Mouse (Mus musculus): ENCODE results near the gene Rad9a. TPM values are rescaled to one million over a fixed set of nuclear protein-coding genes. Genes with fewer than 3 reads are reported as not detected.

The Rad9a gene
- polyA plus RNA-seq, 1 experiment from 2014 or later = 45.8 TPM

DNA sequence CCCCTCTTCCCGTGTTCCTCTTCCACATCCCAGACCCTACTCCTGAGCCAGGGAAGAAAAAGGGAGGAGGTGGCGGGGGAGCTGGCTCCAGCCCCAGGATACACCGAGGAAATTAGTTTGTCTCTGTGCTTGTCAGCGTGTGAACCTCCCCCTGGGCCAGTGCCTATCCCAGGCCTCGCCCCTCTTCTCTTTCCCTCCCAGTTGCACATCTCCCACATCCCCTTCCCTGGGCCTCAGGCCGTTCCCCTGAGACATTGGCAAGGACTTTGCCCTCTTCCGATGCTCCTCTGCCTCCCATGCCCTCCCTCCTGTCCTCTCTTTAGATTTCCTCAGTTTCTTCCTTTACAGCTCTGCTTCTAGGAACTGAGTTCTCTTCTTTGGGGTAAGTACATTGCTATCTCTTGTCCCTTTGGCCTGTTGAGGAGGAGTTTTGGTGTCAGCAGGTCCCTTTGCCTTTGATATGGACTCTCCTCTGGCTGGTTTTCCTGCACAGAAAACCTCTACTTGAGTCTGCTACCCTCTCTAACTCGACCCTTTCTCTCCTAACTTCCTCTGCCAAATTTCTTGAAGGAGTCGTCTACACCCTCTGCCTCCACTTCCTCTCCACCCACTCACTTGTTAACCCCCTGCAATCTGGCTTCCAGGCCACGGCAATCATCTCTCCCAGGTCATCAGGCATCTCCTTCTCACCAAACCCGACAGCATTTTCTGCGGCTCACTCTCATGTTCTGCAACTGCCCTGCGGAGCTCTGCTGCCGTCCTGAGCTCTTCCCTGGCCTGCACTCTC is 19.7 kb upstream of the Rad9a start:
- no peak overlapping the region for H3K9ac ChIP-seq (ENCODE audit: low read length)
- H3K4me2 ChIP-seq (ENCODE audit: low read depth) = no peak overlapping the region
- WGBS = 42% methylated on average over 14 of the region's 14 CpGs
- DNase-seq (ENCODE audit: low spot score) (no peak), ATAC-seq (ENCODE audit: insufficient read depth, low FRiP score, low TSS enrichment) (no peak)
- H3K4me3 ChIP-seq (ENCODE audit: low read depth, low read length) = no peak overlapping the region
- H3K27ac ChIP-seq (ENCODE audit: low read depth, low read length) = no peak overlapping the region
- H3K9me3 ChIP-seq (ENCODE audit: control insufficient read depth, low read length) = no peaks in the 10 kb centered on the region
- peaks cover 10% of the 10 kb centered on the region for H3K27me3 ChIP-seq (ENCODE audit: control insufficient read depth, insufficient read depth, low read length)
- H3K36me3 ChIP-seq (ENCODE audit: control insufficient read depth, insufficient read depth, low read length) = no peaks in the 10 kb centered on the region
- H3K4me1 ChIP-seq (ENCODE audit: control insufficient read depth, insufficient read depth, low read length) = no peaks in the 10 kb centered on the region

DNA sequence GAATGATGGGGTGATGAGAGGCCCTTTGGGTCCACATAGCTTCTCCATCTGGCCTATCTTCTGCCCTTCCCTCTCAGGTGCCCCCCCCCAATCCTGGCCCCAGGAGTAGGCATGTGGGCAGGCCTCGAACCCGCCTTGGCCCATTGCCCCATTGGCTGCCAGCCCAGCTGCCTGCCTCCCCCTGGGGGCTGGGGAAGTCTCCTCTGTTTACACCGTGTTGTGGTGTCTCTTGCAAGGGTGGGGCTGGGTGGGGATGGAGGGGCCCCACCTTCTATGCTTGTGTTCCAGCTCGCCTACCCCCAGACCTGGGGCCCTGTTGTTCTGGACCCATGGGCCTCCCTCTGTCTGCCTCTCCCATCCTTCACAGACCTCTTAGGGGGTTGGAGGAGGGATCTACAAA is 19.0 kb upstream of the Rad9a start:
- Histone ChIP-seq H3K27me3 (ENCODE audit: control insufficient read depth, insufficient read depth, low read length) (peaks cover 16% of the 10 kb centered on the region), H3K36me3 (ENCODE audit: control insufficient read depth, insufficient read depth, low read length) (no peaks in the 10 kb centered on the region), H3K9me3 (ENCODE audit: control insufficient read depth, low read length) (no peaks in the 10 kb centered on the region), H3K27ac (ENCODE audit: low read depth, low read length) (no peak overlapping the region), H3K4me3 (ENCODE audit: low read depth, low read length) (no peak overlapping the region), H3K4me1 (ENCODE audit: control insufficient read depth, insufficient read depth, low read length) (0 out of 2 replicates have a peak, but pooled peaks cover 2% of the 10 kb centered on the region), H3K9ac (ENCODE audit: low read length) (no peak overlapping the region), H3K4me2 (ENCODE audit: low read depth) (no peak overlapping the region)
- DNase-seq (ENCODE audit: low spot score) (no peak), ATAC-seq (ENCODE audit: insufficient read depth, low FRiP score, low TSS enrichment) (no peak)
- WGBS = 64% methylated on average over 4 of the region's 4 CpGs

DNA sequence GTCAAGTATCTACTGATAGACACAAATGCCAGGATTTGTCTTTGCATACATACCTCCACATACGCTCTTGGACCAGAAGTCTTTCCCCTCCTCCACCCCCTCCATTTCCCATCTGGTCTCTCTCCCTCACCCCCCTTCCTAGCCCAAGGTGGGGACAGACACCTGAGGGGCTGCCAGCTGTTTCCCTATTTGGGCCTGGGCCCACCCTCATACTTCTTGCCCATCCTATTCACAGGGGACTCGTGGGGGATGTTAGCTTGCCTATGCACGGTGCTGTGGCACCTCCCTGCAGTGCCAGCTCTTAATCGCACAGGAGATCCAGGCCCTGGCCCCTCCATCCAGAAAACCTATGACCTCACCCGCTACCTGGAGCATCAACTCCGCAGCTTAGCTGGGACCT is 18.5 kb upstream of the Rad9a start:
- H3K4me2 ChIP-seq (ENCODE audit: low read depth) = no peak overlapping the region
- H3K36me3 ChIP-seq (ENCODE audit: control insufficient read depth, insufficient read depth, low read length) = no peaks in the 10 kb centered on the region
- peaks cover 3% of the 10 kb centered on the region; the same call in 1 of the 2 replicates for H3K4me1 ChIP-seq (ENCODE audit: control insufficient read depth, insufficient read depth, low read length)
- H3K27ac ChIP-seq (ENCODE audit: low read depth, low read length) = no peak overlapping the region
- DNase-seq (ENCODE audit: low spot score) (no peak), ATAC-seq (ENCODE audit: insufficient read depth, low FRiP score, low TSS enrichment) (no peak)
- H3K27me3 ChIP-seq (ENCODE audit: control insufficient read depth, insufficient read depth, low read length) = peaks cover 21% of the 10 kb centered on the region
- H3K9ac ChIP-seq (ENCODE audit: low read length) = no peak overlapping the region
- no peaks in the 10 kb centered on the region for H3K9me3 ChIP-seq (ENCODE audit: control insufficient read depth, low read length)
- H3K4me3 ChIP-seq (ENCODE audit: low read depth, low read length) = no peak overlapping the region
- WGBS = 87% methylated on average over 6 of the region's 6 CpGs

DNA sequence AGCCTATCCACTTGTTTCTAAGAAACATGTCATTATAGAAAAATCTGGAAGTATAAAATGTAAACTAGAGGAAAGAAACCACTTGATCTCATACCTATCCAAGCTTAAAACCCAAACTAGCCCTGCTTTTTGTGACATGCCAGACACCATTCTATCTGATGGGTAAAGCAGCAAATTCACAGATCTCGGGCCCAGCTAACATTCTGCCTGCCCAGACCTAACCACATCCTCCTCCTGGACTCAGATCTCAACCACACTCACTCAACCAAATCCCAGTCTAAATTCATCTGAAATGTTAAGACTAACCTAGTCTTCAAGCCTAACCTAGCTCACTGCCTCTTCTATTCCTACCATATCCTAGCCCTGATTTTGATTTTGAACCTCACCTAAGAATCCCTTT is 17.3 kb upstream of the Rad9a start:
- H3K9ac ChIP-seq (ENCODE audit: low read length) = no peak overlapping the region
- H3K36me3 ChIP-seq (ENCODE audit: control insufficient read depth, insufficient read depth, low read length) = no peaks in the 10 kb centered on the region
- ATAC-seq (ENCODE audit: insufficient read depth, low FRiP score, low TSS enrichment) (no peak), DNase-seq (ENCODE audit: low spot score) (no peak)
- H3K9me3 ChIP-seq (ENCODE audit: control insufficient read depth, low read length) = no peaks in the 10 kb centered on the region
- H3K27me3 ChIP-seq (ENCODE audit: control insufficient read depth, insufficient read depth, low read length) = peaks cover 32% of the 10 kb centered on the region
- no peak overlapping the region for H3K4me3 ChIP-seq (ENCODE audit: low read depth, low read length)
- H3K4me2 ChIP-seq (ENCODE audit: low read depth) = no peak overlapping the region
- H3K4me1 ChIP-seq (ENCODE audit: control insufficient read depth, insufficient read depth, low read length) = peaks cover 8% of the 10 kb centered on the region
- WGBS = 79% methylated on average over 1 of the region's 1 CpGs
- no peak overlapping the region for H3K27ac ChIP-seq (ENCODE audit: low read depth, low read length)

DNA sequence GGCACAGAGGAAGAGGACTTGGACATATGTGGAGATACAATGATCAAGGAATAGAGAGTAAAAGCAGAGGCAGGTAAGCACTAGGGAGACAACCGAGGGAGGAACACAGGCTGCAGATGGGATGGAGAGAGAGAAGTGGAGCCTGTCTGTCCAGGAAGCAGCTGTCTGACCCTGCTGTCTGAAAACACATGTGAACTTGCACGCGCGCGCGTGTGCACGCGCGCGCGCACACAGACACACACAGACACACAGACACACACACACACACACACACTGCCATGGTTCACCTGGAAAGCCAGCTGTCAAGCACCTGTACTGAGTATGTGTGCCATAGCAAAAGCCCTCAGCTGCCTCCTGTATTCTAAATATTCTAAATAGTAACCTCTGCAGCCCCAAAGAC is 16.8 kb upstream of the Rad9a start:
- peaks cover 8% of the 10 kb centered on the region for H3K4me1 ChIP-seq (ENCODE audit: control insufficient read depth, insufficient read depth, low read length)
- no peak overlapping the region for H3K4me3 ChIP-seq (ENCODE audit: low read depth, low read length)
- H3K27ac ChIP-seq (ENCODE audit: low read depth, low read length) = no peak overlapping the region
- no peaks in the 10 kb centered on the region for H3K36me3 ChIP-seq (ENCODE audit: control insufficient read depth, insufficient read depth, low read length)
- ATAC-seq (ENCODE audit: insufficient read depth, low FRiP score, low TSS enrichment) (no peak), DNase-seq (ENCODE audit: low spot score) (no peak)
- 88% methylated on average over 11 of the region's 11 CpGs for WGBS
- no peak overlapping the region for H3K4me2 ChIP-seq (ENCODE audit: low read depth)
- H3K9ac ChIP-seq (ENCODE audit: low read length) = no peak overlapping the region
- no peaks in the 10 kb centered on the region for H3K9me3 ChIP-seq (ENCODE audit: control insufficient read depth, low read length)
- H3K27me3 ChIP-seq (ENCODE audit: control insufficient read depth, insufficient read depth, low read length) = peaks cover 37% of the 10 kb centered on the region

DNA sequence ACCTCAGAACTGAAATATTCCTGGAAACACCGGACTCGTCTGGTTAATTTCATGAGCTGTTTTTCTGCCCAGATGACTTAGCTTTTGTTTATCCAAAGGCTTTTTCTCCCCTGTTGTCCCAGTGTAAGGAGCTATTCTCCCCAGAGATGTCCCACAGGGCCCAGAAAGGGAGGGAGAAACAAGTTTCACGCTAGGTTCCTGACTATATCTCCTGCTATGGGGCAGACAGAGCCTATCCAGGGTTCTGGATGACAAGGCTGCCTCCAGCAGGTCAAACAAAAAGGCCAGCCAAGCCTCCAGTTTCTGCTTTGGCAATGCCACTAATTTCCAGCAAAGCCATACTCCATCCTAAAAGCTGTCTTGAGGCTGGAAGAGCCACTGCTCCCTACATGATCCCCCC is 16.4 kb upstream of the Rad9a start:
- peaks cover 41% of the 10 kb centered on the region for H3K27me3 ChIP-seq (ENCODE audit: control insufficient read depth, insufficient read depth, low read length)
- WGBS = 69% methylated on average over 3 of the region's 3 CpGs
- no peak for ATAC-seq (ENCODE audit: insufficient read depth, low FRiP score, low TSS enrichment)
- no peak overlapping the region for H3K4me3 ChIP-seq (ENCODE audit: low read depth, low read length)
- DNase-seq (ENCODE audit: low spot score) = no peak
- no peak overlapping the region for H3K27ac ChIP-seq (ENCODE audit: low read depth, low read length)
- no peaks in the 10 kb centered on the region for H3K36me3 ChIP-seq (ENCODE audit: control insufficient read depth, insufficient read depth, low read length)
- no peaks in the 10 kb centered on the region for H3K9me3 ChIP-seq (ENCODE audit: control insufficient read depth, low read length)
- no peak overlapping the region for H3K4me2 ChIP-seq (ENCODE audit: low read depth)
- H3K4me1 ChIP-seq (ENCODE audit: control insufficient read depth, insufficient read depth, low read length) = peaks cover 8% of the 10 kb centered on the region
- no peak overlapping the region for H3K9ac ChIP-seq (ENCODE audit: low read length)

DNA sequence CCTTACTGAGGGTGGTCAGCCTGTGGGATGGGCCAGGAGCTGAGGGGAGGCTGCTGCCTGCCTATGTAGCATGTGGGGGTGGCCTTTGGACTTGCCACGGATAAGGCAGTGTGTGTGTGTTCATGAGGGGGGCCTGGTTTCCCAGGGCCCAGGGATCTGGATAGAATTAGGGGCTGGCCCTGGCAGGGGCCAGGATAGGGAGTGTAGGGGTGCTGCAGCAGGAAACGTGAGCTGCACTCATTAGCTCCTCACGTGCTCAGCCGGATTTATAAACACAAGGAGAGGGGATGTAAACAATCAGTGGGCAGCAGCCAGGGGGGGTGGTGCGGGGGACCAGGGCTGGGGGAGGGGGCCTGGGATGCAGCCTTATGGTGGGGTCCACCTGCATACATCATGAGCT is 15.7 kb upstream of the Rad9a start:
- Histone ChIP-seq H3K9me3 (ENCODE audit: control insufficient read depth, low read length) (no peaks in the 10 kb centered on the region), H3K4me3 (ENCODE audit: low read depth, low read length) (no peak overlapping the region), H3K36me3 (ENCODE audit: control insufficient read depth, insufficient read depth, low read length) (no peaks in the 10 kb centered on the region), H3K27ac (ENCODE audit: low read depth, low read length) (no peak overlapping the region), H3K9ac (ENCODE audit: low read length) (no peak overlapping the region), H3K4me2 (ENCODE audit: low read depth) (no peak overlapping the region), H3K4me1 (ENCODE audit: control insufficient read depth, insufficient read depth, low read length) (peaks cover 8% of the 10 kb centered on the region), H3K27me3 (ENCODE audit: control insufficient read depth, insufficient read depth, low read length) (peaks cover 46% of the 10 kb centered on the region)
- DNase-seq (ENCODE audit: low spot score) (no peak), ATAC-seq (ENCODE audit: insufficient read depth, low FRiP score, low TSS enrichment) (no peak)
- WGBS = 9% methylated on average over 5 of the region's 5 CpGs

DNA sequence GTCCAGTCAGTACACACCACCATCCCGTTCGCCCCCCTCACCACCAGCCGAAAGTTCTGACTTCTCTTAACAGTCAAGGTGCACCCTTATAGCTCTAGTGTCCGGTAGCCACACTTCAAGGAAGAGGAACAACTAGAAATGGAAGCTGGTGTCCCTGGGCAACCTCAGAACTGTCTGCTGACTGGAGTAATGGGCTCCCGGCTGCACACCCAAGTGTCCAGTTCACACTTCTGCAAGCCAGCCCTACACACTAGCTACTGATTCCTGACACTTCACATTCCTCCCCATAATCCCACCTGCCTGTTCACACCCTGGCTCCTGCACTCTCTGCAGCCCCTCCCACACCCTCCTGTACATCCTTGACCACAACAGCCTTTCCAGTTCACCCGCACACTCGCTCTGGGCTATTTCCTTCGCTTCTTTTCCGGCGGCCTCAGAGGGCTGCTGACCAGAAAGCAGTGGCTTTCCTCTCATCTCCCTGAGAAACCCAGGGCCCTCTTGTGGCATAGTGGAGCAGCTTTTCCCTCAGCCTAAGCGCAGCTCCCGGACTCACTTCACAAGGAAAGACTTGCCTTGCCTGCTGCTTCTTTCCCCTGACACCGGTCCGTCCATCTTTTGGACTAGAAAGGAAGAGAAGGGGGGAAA is 14.7 kb upstream of the Rad9a start:
- no peaks in the 10 kb centered on the region for H3K9me3 ChIP-seq (ENCODE audit: control insufficient read depth, low read length)
- H3K27me3 ChIP-seq (ENCODE audit: control insufficient read depth, insufficient read depth, low read length) = peaks cover 50% of the 10 kb centered on the region
- no peak for ATAC-seq (ENCODE audit: insufficient read depth, low FRiP score, low TSS enrichment)
- H3K4me3 ChIP-seq (ENCODE audit: low read depth, low read length) = no peak overlapping the region
- no peaks in the 10 kb centered on the region for H3K36me3 ChIP-seq (ENCODE audit: control insufficient read depth, insufficient read depth, low read length)
- no peak overlapping the region for H3K4me2 ChIP-seq (ENCODE audit: low read depth)
- no peak overlapping the region for H3K9ac ChIP-seq (ENCODE audit: low read length)
- peaks cover 8% of the 10 kb centered on the region for H3K4me1 ChIP-seq (ENCODE audit: control insufficient read depth, insufficient read depth, low read length)
- WGBS = 15% methylated on average over 14 of the region's 14 CpGs
- peak; percentile 52 for DNase-seq (ENCODE audit: low spot score)
- no peak overlapping the region for H3K27ac ChIP-seq (ENCODE audit: low read depth, low read length)

DNA sequence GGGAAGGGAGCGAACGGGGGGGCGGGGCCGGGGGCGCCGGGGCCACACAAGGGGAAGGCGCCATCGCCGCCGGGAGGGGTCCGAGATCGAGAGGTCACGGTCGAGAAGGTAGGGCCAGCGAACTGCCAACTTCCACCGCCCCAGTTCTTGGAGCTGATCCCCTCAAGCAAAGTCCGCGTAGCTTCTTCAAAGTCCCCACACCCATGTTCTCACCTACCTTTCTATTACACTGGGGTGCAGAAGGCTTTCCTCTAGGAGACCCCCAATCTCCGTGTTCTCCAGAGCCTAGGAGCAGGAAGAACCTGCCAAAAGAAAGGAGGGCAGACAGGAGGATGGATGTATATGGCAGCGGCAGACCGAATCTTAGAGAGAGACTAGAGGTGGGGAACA is 14.0 kb upstream of the Rad9a start:
- no peak for ATAC-seq (ENCODE audit: insufficient read depth, low FRiP score, low TSS enrichment)
- DNase-seq (ENCODE audit: low spot score) = peak; percentile 42
- WGBS = 4% methylated on average over 16 of the region's 21 CpGs
- peak overlapping the region; percentile 59 for H3K4me3 ChIP-seq (ENCODE audit: low read depth, low read length)
- H3K27ac ChIP-seq (ENCODE audit: low read depth, low read length) = no peak overlapping the region
- H3K36me3 ChIP-seq (ENCODE audit: control insufficient read depth, insufficient read depth, low read length) = no peaks in the 10 kb centered on the region
- H3K9me3 ChIP-seq (ENCODE audit: control insufficient read depth, low read length) = no peaks in the 10 kb centered on the region
- peaks cover 8% of the 10 kb centered on the region for H3K4me1 ChIP-seq (ENCODE audit: control insufficient read depth, insufficient read depth, low read length)
- H3K9ac ChIP-seq (ENCODE audit: low read length) = peak overlapping the region; percentile 65
- H3K27me3 ChIP-seq (ENCODE audit: control insufficient read depth, insufficient read depth, low read length) = peaks cover 50% of the 10 kb centered on the region
- H3K4me2 ChIP-seq (ENCODE audit: low read depth) = peak overlapping the region; percentile 97

All from neural tube, embryonic 11.5 days (tissue).